Mouse (Mus musculus) adrenal gland, adult 8-10 months (tissue): ENCODE data around the gene Rpl10a. TPM values are rescaled to one million over a fixed set of nuclear protein-coding genes. Genes with fewer than 3 reads are reported as not detected.
A peak's percentile ranks its signal among the peaks of the same experiment; 100 is the strongest.
"Not testable (repeated sequence)": the region's sequence is repeated elsewhere in the genome, so short reads cannot be mapped to it uniquely, and the experiment has no call there.

Source experiments
- DNase-seq: peaks from one replicate; pipeline ENCODE4 v3.0.0; 2022
- total RNA-seq, 4 experiments: library from RNA; stranded (reverse); gene quantifications; 2 replicates each; pipeline ENCODE4 v1.2.4; 2022

The Rpl10a gene
- total RNA-seq, 4 experiments from 2014 or later, result 742 to 804 (median 775) TPM

GRCm38 (mm10) chr17:28308297-28309195, 19.7 kb upstream of the Rpl10a start:
- DNase-seq, result peak; percentile 73

GRCm38 (mm10) chr17:28310831-28311230, 17.4 kb upstream of the Rpl10a start:
- no peak for DNase-seq

GRCm38 (mm10) chr17:28311366-28312132, 16.7 kb upstream of the Rpl10a start:
- DNase-seq, result no peak

GRCm38 (mm10) chr17:28312232-28313211, 15.7 kb upstream of the Rpl10a start:
- DNase-seq, result no peak

GRCm38 (mm10) chr17:28313212-28313879, 14.9 kb upstream of the Rpl10a start, which contains the start of gene Fance:
Fance (plus strand) TSS chr17:28313519.
- peak; percentile 95 for DNase-seq

GRCm38 (mm10) chr17:28313880-28314225, 14.4 kb upstream of the Rpl10a start:
- DNase-seq, result no peak

GRCm38 (mm10) chr17:28315611-28316160, 12.6 kb upstream of the Rpl10a start:
- DNase-seq, result no peak

- DNase-seq, result no peak
Measured at GRCm38 (mm10) chr17:28316476-28316875, 11.8 kb upstream of the Rpl10a start.

GRCm38 (mm10) chr17:28317091-28317490, 11.2 kb upstream of the Rpl10a start:
- DNase-seq, result no peak

GRCm38 (mm10) chr17:28317725-28318124, 10.5 kb upstream of the Rpl10a start:
- no peak for DNase-seq

- DNase-seq, result no peak
Measured at GRCm38 (mm10) chr17:28321700-28322099, 6.6 kb upstream of the Rpl10a start.

- no peak for DNase-seq
Measured at GRCm38 (mm10) chr17:28323786-28324185, 4.5 kb upstream of the Rpl10a start.

- not testable (repeated sequence) for DNase-seq
Measured at GRCm38 (mm10) chr17:28324416-28324815, 3.9 kb upstream of the Rpl10a start.

- no peak for DNase-seq
Measured at GRCm38 (mm10) chr17:28325751-28326150, 2.5 kb upstream of the Rpl10a start.

GRCm38 (mm10) chr17:28326951-28327350, 1.3 kb upstream of the Rpl10a start:
- DNase-seq, result no peak

GRCm38 (mm10) chr17:28327673-28328325, 472 bp upstream of the Rpl10a start:
- DNase-seq, result peak; percentile 61

- no peak for DNase-seq
Measured at GRCm38 (mm10) chr17:28328946-28329345, 675 bp downstream of the Rpl10a start.

- no peak for DNase-seq
Measured at GRCm38 (mm10) chr17:28329503-28330231, 1.4 kb downstream of the Rpl10a start.

- no peak for DNase-seq
Measured at GRCm38 (mm10) chr17:28330232-28330546, 1.9 kb downstream of the Rpl10a start.

- not testable (repeated sequence) for DNase-seq
Measured at GRCm38 (mm10) chr17:28330590-28330989, 2.3 kb downstream of the Rpl10a start.
